Mouse (Mus musculus) liver (tissue): Measurements from ENCODE around the gene Erc2.
"Not testable (repeated sequence)": the region's sequence is repeated elsewhere in the genome, so short reads cannot be mapped to it uniquely, and the experiment has no call there.

ENCODE experiments used
- DNase-seq: peaks from one replicate; pipeline ENCODE4 v3.0.0-alpha.2; 2020; ENCODE audit warnings: mixed read lengths

The Erc2 gene

DNA sequence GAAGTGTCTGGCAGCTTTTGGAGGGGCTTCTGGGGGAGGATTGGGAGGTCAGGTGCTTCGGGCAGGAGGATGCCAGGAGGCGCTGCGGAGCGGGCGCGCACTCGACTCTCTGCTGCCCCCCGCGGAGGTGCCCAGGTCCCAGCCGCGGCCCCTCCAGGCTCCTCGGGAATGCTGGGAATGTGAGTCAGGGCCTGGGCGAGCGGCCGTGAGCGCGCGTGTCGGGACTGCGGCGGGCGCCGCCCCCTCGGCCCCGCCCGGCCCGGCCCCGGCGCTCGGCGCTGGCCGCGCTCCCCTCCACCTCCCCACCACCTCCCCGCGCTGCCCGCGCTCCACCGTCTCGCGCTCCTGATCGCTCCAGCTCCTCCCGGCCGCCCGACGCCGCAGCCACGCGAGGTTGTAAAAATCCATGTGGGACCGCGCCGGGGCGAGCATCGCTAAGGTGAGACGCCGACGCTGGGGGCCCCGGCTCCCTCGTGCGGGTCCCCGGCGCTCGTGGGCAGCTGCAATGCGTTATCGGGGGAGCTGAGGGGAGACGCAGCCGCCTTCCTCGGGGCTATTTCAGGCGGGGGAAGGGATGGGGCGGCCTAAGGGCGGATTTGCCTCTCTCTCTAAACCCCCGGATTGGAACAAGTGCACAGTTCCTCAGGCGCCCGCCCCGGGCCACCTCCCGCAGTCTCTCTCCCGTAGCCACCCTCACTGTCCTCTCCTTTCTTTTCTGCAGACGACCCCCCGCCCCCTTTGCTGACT is at the start of gene Erc2:
TSS of gene Erc2 (plus strand) at position 253 of the 747 bp plus-strand sequence.
- peak; percentile 55 for DNase-seq

DNA sequence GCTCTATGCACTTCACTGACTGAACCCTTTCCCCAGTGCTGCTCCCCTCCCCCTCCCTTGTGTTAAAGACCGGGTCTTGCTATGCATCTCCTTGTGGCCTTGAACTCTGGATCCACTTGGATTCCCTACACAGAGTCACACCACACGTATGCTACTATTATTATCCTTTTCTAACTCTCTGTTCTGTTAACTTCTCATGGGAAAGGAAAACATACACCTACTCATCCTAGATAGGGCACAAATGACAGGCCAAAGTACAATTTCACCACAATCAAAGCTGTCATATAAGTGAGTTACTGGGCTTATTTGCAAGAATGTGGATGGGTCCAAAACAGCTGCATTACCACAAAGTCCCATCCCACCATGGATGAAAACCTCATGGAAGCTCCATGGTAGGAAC is 43.8 kb upstream of the Erc2 start:
- DNase-seq: no peak

DNA sequence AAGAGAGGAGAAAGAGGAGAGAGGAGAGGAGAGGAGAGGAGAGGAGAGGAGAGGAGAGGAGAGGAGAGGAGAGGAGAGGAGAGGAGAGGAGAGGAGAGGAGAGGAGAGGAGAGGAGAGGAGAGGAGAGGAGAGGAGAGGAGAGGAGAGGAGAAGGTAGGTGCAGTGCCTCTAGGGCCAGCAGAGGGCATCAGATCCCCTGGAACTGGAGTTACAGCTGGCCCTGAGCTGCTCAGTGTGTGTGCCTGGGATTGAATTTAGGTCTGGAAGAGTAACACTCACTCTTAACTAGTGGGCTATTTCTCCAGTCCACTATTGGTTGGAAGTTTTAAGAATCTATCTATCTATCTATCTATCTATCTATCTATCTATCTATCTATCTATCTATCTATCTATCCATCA is 32.6 kb upstream of the Erc2 start:
- DNase-seq: not testable (repeated sequence)

DNA sequence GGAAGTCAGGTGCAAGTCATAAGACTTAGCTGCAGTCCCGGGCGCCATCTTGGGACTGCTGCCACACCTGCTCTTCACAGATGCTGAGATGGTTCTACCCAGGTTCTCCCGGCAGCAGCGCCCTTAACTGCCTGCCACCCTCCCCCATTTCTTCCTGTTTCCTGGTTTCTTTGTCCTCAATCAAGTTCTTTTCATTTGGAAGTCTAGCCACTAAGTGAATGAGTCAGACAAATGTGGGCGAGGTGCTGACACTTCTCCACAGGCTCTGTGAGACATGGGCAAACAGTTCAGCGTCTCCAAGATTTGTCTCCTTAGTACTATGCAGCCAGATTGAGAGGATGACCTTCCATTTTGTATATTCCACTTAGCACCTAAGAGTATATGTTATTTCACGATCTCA is 30.1 kb upstream of the Erc2 start:
- no peak for DNase-seq

- DNase-seq: peak; percentile 78
Observed at GRCm38 (mm10) chr14:27596265-27596664, 26.0 kb upstream of the Erc2 start.

- no peak for DNase-seq
Observed at GRCm38 (mm10) chr14:27602136-27602535, 20.1 kb upstream of the Erc2 start.

- DNase-seq: no peak
Observed at GRCm38 (mm10) chr14:27607419-27607818, 14.8 kb upstream of the Erc2 start.

GRCm38 (mm10) chr14:27613766-27614165 is 8.5 kb upstream of the Erc2 start:
- no peak for DNase-seq

- DNase-seq: no peak
Observed at GRCm38 (mm10) chr14:27617286-27617685, 4.9 kb upstream of the Erc2 start.

DNA sequence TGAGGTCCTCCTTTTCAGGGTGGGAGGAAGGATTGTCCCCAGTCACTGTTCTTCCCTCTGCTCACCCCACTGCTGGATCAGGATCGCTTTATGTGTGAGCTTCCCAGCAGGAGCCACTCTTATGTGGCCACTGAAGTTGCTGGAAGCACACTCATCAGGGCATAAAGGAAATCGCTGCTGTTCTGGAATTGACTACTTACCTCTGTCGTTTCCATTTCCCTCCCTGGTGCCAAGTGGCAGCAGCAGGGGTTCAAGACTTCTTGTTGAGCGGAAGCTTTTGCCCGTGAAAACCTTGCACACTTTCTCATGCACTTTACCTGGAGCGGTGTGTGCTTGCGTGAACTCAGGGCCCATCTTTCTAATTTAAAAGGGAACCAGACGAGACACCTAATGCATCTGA is 652 bp upstream of the Erc2 start:
- DNase-seq: no peak

GRCm38 (mm10) chr14:27622923-27623219 is 643 bp downstream of the Erc2 start:
- DNase-seq: no peak

DNA sequence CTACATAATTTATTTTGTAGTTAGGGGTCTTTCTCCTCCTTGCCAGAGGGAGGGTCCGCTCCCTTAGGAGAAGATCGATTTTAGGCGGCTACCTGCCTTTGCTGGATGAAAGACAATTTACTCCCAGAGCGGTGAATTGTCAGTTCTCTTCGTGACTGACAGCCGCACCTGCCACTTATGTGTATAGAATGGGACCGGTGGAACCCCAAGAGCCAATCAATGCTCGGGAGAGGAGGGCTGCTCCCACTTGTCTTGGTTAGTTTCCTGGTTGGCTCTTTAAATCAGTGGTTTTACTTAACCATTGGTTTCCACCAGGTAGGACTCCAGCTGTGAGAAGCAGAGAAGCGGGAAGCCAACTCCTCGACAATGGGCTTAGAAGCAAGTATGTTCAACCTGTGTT is 1.1 kb downstream of the Erc2 start:
- DNase-seq: peak; percentile 10

- DNase-seq: no peak
Observed at GRCm38 (mm10) chr14:27628701-27629100, 6.5 kb downstream of the Erc2 start.

DNA sequence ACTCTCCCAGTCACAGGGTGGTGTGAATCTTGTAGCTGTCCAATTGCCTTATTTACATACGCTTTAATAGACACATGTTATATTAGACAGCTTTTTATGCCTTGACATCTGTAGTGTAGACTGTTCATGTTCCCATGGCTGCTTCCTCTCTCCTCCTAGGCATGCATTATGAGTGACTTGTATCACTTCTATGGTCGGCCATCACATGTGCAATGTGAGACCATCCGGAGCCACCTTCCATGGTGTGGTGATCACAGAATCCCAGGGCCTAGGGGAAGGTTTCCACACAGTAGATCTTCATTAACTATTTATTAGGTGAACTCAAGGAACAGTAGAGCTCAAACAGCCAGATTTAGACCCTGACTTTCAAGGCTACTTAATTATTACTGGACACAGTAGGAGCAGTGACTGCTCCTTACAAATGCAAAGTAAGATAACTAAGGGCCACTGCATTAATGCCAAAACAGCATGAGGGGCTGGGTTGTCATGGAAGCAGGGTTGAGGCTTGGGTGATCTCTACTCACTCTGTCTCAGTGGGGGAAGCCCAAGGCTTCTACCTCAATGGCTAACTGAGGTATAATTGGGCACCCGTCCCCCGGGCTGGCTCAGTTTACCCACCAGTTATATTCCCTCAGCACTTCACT is 7.3 kb downstream of the Erc2 start:
- DNase-seq: no peak

- no peak for DNase-seq
Observed at GRCm38 (mm10) chr14:27630973-27631640, 8.9 kb downstream of the Erc2 start.

GRCm38 (mm10) chr14:27634761-27635160 is 12.5 kb downstream of the Erc2 start:
- no peak for DNase-seq

GRCm38 (mm10) chr14:27636556-27636955 is 14.3 kb downstream of the Erc2 start:
- no peak for DNase-seq

DNA sequence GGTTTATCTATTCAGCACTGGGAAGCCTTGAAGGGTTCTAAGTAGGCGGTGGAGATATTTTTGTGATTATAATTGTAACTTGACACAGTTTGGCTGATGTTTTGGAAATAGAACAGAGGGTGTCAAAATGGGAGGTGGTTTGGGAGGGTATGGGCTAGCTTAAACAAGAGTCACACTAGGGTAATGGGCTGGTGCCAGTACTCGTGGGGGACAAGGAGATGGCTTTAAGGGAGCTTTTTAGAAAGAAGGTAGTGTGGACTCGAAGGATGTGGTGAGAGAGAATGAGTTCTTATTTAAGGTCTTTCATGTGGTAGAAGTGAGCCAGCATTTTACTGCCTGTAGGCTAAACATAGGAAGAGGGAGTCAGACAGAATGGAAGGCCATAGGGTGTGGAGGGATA is 19.2 kb downstream of the Erc2 start:
- DNase-seq: no peak

GRCm38 (mm10) chr14:27642981-27643380 is 20.8 kb downstream of the Erc2 start:
- DNase-seq: no peak

GRCm38 (mm10) chr14:27654670-27655069 is 32.4 kb downstream of the Erc2 start:
- no peak for DNase-seq

DNA sequence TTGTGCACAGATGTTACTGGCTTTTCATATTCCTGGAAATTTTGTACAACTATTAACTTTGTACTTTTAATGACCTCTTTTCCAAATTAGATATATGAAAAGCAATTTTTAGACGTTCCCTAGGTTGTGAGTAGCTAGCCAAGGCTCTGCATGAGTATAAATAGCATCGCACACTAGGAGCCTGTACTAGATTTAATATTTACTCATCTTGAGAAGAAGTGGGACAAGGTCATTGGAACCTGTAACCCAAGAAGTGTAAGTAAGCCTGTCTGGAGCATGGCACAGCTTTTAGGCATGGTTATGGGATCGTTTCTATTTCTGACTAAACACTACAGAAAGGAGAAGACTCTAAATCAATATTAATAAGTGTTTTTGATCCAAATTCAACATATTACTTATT is 36.4 kb downstream of the Erc2 start:
- DNase-seq: no peak

- DNase-seq: peak; percentile 10
Observed at GRCm38 (mm10) chr14:27661466-27661865, 39.2 kb downstream of the Erc2 start.

- DNase-seq: no peak
Observed at GRCm38 (mm10) chr14:27662251-27662650, 40.0 kb downstream of the Erc2 start.
